Mouse (Mus musculus) G1E (cell line): ENCODE measurements around the gene Dnaaf2.

Source experiments
- CTCF ChIP-seq: IDR thresholded peaks from 2 replicates; pipeline ENCODE4 v1.5.1; 2012; ENCODE audit warnings: low read depth, low read length, inconsistent platforms, mixed read lengths
- GATA1 ChIP-seq: IDR thresholded peaks from 2 replicates; pipeline ENCODE4 v1.6.1; 2012; ENCODE audit warnings: borderline replicate concordance, low read length, inconsistent platforms, mixed read lengths
- GATA2 ChIP-seq: IDR thresholded peaks from 2 replicates; pipeline ENCODE4 v1.6.1; 2012; ENCODE audit warnings: low read depth, low read length, inconsistent platforms, borderline replicate concordance
- POLR2AphosphoS5 ChIP-seq: IDR thresholded peaks from 2 replicates; pipeline ENCODE4 v1.6.1; 2012; ENCODE audit warnings: low read depth, low read length, inconsistent platforms; ENCODE audit not compliant: insufficient replicate concordance

DNA sequence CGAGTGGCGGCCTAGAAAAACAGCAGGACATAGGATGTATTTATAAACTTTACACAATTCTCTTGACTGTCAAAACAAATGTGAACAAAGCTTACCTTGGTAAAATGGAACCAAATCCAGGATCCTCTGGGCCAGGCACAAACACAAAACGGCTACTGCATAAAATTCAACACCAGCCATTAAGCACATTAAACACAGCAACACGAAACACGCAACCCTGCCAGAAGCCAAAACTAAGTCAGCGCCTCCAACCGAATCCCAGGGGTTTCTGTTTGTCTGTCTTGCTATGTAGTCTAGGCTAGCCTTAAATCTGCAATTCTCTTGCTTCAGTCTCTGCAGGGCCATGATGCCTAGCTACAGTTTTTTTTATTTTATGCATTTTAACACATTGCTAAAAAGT, 9.7 kb upstream of the Dnaaf2 start:
- TF ChIP-seq CTCF (no peak), POLR2AphosphoS5 (no peak), GATA2 (no peak), GATA1 (no peak)
